Mouse (Mus musculus) neural tube, embryonic 10.5 days (tissue): ENCODE data around the gene Hmcn1.
A peak's percentile ranks its signal among the peaks of the same experiment; 100 is the strongest.

Experiments
- DNase-seq: peaks from one replicate; pipeline ENCODE4 v3.0.0-alpha.2; 2017; ENCODE audit warnings: low spot score; ENCODE audit errors: extremely low spot score

The Hmcn1 gene

GRCm38 (mm10) chr1:150993162-150994064 is at the start of gene Hmcn1:
TSS of gene Hmcn1 (minus strand) at chr1:150993435.
- peak; percentile 85 for DNase-seq

GRCm38 (mm10) chr1:151040945-151041649 is 47.9 kb upstream of the Hmcn1 start:
- DNase-seq = no peak

- DNase-seq = no peak
Measured at GRCm38 (mm10) chr1:151040290-151040689, 47.1 kb upstream of the Hmcn1 start.

DNA sequence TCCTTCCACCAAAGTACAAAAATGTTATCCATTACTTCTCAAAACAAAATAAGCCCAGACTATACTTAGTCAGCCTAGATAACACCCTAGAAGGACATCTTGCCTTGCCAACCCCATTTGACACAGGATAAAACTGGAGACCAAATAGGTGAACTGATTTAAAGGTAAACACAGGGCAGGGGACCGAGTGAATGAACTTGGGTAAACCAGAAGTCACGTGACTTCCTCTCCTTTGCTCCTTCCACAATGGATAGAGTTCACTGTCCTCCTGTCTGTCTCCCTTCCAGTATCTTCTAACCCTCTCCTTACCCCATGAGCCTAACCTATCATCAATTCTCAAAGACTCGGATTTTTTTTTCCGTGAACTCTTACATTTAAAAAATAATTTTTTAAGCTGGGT is 46.0 kb upstream of the Hmcn1 start:
- no peak for DNase-seq

DNA sequence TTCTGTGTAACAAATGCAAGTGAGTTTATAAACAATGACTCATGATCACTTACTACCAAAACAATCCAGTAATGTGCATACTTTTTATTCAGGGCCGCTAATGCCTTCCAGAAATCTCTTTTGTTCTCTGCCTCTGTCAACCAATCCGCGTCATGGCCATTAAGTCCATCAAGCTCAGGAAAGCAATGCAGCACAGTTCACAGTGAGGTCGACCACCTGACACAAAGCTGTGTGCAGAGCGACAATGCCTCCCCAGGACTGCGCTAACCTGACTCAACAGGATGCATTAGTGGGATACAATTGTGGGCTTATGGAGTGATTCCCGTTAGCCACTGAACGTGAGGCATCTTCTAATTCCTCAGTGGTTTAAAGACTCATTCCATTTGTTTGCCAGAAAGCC is 45.3 kb upstream of the Hmcn1 start:
- no peak for DNase-seq

GRCm38 (mm10) chr1:151036405-151036985 is 43.3 kb upstream of the Hmcn1 start:
- DNase-seq = no peak

DNA sequence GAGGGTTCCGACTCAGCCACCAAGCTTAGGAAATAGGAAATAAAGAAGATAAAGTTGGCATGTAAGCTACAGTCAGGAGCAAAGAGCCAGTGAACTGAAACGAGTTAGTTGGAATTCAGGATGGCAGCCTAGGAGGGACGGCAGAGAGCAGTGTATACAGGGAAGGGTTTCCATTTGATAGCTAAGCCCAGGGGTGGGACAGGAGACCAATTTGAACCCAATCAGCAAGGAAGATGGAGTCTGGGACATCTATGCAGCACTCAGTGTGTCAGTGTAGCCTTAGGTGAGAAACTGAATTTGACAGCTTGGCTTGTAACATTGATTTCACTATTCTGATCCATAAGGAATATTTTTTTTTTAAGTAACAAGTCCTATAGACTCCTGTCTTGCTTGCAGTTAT is 42.5 kb upstream of the Hmcn1 start:
- DNase-seq = no peak

GRCm38 (mm10) chr1:151034993-151035592 is 41.9 kb upstream of the Hmcn1 start:
- peak; percentile 72 for DNase-seq

DNA sequence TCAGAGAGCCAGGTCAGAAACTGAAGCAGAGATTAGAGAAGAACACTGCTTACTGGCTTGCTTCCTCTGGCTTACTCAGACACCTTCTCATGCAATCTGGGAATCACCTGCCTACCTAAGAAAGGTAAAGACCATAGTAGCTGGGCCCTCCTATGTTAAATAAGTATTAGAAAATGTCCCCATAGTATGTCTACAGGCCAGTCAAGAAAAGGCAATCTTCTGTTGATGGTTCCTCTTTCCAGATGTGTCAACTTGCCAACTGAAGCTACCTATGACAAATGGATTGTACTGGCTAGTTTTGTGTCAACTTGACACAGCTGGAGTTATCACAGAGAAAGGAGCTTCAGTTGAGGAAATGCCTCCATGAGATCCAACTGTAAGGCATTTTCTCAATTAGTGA is 40.1 kb upstream of the Hmcn1 start:
- DNase-seq = no peak

- DNase-seq = no peak
Measured at GRCm38 (mm10) chr1:151031581-151031980, 38.3 kb upstream of the Hmcn1 start.

DNA sequence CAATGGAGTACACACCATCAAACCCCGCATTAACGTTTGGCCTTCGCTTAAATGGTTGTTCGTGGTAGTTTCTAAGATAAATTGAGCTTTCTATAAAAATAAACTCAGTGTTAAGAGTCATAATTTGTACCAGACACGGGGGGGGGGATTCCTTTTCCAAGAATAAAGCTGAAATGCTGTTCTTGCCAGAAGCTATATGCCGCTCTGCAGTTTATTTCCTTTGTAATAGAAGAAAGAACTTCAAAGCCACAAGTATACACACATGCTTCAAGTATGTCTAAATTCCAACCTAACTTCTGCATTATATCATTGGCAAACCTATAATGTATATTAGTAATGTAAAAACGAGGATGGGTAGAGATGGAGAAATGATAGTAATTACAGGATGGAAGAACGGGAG is 37.9 kb upstream of the Hmcn1 start:
- DNase-seq = no peak

GRCm38 (mm10) chr1:151025049-151025773 is 32.0 kb upstream of the Hmcn1 start:
- no peak for DNase-seq

DNA sequence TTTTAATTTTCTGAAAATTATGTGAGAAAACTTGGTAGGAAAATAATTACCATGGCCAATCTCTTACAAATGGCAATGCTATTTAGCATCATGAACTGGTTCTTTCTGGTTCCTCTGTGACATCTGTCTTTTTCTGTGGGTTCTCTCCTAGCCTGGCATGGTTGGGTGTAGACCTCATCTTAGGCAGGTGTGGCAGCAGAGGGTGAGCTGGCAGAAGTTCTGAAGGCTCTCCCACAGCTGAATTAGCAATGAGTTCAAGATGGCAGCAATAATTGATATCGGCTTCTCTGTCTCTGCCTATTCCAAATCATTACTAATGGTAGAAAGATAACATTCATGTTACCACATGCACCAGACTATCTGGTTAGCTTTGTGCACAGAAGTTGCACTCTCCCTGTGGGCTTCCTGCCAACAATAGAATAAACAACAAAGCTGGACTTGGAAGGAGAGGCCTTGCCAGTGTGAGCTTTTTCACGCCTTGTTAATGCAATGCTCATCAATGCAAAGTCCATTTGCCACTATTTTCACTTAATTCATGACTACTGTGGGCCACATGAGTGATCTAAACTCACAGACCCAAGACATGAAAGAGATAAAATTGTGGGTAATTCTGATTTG is 26.1 kb upstream of the Hmcn1 start:
- DNase-seq = no peak

GRCm38 (mm10) chr1:151011056-151011455 is 17.8 kb upstream of the Hmcn1 start:
- peak; percentile 75 for DNase-seq

- DNase-seq = peak; percentile 53
Measured at GRCm38 (mm10) chr1:151009115-151009797, 16.0 kb upstream of the Hmcn1 start.

GRCm38 (mm10) chr1:151007747-151008146 is 14.5 kb upstream of the Hmcn1 start:
- DNase-seq = no peak

DNA sequence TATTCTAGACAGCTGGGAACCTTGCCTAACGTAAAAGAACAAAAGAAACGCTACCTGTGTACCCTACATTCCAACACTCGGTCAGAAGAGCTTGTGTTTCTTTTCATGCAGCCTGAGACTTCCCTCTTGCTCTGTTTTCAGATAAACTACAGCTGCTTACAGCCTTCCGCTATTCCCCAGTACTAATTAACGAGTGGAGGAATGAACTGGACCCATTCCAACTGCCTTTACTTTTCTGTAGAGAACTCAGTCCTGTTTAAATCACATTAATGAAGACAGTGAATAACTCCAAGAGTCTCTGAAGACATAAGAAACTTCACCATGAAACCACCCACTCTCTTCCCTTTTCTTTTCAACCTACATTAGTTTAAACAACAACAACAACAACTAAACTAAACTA is 10.8 kb upstream of the Hmcn1 start:
- DNase-seq = no peak

- DNase-seq = no peak
Measured at GRCm38 (mm10) chr1:151001868-151002428, 8.7 kb upstream of the Hmcn1 start.

GRCm38 (mm10) chr1:151000714-151001113 is 7.5 kb upstream of the Hmcn1 start:
- no peak for DNase-seq

GRCm38 (mm10) chr1:150994612-150995011 is 1.4 kb upstream of the Hmcn1 start:
- DNase-seq = peak; percentile 13
